Mouse (Mus musculus) gastrocnemius, postnatal 10 days (tissue): ENCODE results near the gene Olfr1278. TPM values are rescaled to one million over a fixed set of nuclear protein-coding genes. Genes with fewer than 3 reads are reported as not detected.
"Not testable (repeated sequence)": the region's sequence is repeated elsewhere in the genome, so short reads cannot be mapped to it uniquely, and the experiment has no call there.

ENCODE experiments used
- DNase-seq: peaks from one replicate; pipeline ENCODE4 v3.0.0; 2021; ENCODE audit warnings: mixed read lengths
- long read RNA-seq, 2 experiments: library from polyadenylated mRNA; stranded (forward); transcript quantifications; one replicate each; pipeline ENCODE4 v2.0.0; 2021
- total RNA-seq, 2 experiments: library from RNA; stranded (reverse); gene quantifications; 2 replicates each; pipeline ENCODE4 v1.2.3; 2021

Olfr1278 gene
- total RNA-seq: not detected
- long read RNA-seq, experiment 1: 0 reads
- long read RNA-seq, experiment 2: 0 reads

DNA sequence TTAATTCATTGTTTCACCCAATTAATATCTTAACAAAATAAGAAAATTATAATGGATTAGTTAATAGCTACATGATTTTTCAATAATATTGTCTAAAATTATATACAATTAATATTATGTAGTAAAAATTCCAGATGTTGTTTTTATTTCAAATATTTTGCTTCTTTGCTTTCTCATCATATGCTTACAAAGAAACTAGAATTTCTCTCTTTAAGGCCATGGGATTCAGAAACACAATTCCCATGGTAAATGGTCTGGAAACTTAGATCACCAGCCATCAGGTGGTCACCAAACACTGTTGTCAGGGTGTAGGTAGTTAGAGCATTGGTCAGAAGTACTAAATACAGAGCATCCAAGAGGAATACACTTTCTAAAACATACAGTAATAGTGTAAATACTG, at the start of gene Olfr1278:
Gene Olfr1278 (plus strand): TSS at position 301 of the 400 bp plus-strand sequence.
- no peak for DNase-seq

DNA sequence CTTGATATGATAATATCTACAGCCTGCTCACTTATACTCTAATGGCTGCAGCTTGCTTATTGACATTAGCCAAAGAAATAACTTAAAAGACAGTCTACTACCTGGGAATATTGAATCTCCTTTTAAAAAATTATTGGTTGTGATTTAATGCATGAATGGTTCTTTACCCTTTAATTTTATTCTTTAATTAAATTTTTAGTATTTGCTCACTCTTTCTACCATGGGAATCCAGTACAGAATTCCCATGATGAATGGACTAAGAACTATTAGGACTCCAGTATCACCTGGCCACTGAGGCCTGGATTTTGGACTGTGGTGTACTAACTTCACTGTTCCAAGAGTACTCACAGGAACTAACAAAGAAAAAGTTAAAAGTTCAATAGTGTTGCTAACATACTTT, 35.7 kb upstream of the Olfr1278 start, which contains the start of gene Olfr1276:
Gene Olfr1276 (plus strand): TSS at position 301 of the 400 bp plus-strand sequence.
- no peak for DNase-seq

DNA sequence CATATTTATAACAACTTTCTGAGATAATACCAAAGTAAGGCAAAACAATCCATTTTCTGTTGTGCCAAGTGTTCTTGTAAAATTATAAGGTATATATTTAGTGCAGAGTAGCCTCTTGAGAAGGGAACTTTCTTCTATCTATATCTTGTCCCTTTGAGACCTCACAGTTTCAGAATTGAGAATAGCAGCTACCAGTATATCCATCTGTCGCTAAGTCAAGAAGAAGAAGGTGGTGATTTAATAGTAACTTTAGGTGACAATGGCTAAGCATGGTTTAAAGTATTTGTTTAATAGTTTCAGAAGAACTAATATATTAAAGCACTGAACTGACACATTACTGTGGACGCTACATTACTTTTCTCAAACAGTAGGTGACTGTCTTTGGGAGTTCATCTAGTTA, 15.9 kb upstream of the Olfr1278 start, which contains the start of gene Olfr1277:
Gene Olfr1277 (minus strand): TSS at position 101 of the 400 bp plus-strand sequence.
- DNase-seq: no peak

DNA sequence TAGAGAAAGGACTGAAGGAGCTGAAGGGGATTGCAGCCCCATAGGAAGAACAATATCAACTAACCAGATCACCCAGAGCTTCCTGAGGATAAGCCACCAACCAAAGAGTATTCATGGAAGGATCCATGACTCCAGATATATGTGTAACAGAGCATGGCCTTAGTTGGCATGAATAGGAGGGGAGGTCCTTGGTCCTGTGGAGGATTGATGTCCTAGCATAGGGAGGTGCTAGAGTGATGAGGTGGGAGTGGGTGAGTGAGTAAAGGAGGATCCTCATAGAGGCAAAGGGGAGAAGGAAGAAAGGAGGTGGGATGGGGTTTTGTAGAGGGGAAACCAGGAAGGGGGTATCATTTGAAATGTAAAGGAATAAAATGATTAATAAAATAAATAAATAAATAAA, 8.6 kb downstream of the Olfr1278 start:
- no peak for DNase-seq

DNA sequence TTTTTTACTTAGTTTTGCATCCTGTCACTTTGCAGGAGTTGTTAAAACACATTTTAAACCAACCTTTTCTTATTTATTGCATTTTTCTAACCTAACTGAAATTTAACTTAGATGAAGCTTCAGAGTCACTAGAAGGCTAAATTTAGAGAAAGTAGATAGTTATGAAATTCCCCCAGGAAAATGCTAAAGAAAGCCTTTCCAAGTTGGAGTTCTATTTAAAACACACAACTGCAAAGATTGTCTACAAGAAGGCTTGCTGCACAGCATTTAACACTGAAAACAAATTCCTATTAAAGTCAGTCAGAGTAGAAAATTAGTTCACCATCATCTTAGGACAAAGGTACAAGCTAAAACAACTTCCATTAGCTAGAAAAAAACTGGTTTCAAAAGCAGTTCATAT, 10.4 kb downstream of the Olfr1278 start, which contains the start of gene Olfr1279:
Gene Olfr1279 (plus strand): TSS at position 262 of the 400 bp plus-strand sequence.
- no peak for DNase-seq

DNA sequence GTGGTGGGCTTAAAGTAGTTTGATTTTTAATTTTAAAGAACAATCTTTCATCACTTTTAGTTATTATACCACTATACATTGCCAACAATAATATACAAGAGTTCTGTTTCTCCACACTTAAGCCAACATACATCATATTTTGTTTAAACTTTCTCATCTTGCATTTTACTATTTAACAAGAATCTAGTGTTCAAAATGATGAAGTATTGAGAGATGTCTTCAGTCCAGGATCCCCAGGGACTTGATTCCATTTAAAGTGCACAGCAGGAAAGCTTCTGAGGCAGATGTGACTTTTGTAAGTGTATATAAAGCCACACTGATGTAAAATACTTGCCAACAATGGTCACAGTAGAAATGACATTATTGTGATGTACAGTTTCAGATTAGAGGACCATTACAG, 23.8 kb downstream of the Olfr1278 start, which contains the start of gene Olfr1280:
Gene Olfr1280 (plus strand): TSS at position 301 of the 400 bp plus-strand sequence.
- DNase-seq: no peak

DNA sequence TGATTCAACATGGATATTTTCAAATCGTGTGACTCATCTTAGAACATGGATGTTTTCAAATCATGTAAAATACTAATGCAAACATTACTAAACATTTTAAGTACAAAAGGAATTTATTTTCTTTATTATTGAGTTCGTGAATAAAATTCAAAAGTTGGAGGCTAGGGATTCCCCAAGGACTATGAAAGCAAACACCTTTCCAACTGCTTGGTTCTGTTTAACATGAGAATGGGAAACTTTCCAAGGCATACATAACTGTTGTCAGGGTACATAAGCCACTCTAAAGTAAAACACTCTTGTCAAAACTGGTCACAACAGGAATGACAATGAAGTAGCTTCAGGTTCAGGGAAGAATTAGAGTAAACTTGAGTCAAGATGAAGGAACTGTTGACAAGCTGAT, 36.3 kb downstream of the Olfr1278 start, which contains the start of gene Olfr1281:
Gene Olfr1281 (plus strand): TSS at position 301 of the 400 bp plus-strand sequence.
- DNase-seq: no peak

DNA sequence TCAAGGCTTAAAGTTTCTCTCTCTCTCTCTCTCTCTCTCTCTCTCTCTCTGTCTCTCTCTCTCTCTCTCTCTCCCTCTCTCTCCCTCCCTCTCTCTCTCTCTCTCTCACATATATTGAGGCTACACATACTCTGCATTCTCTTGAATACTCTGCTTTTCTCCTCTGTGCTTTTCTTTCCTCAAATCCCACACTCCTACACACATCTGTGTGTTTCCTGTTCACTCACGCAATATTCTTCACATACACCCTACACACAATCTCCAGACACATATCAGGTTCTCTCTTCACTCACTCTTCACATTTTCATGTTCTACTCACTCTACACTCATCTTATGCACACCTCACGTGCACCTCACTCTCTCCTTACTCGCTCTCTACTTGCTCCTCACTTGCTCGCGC, 43.8 kb downstream of the Olfr1278 start:
- not testable (repeated sequence) for DNase-seq

DNA sequence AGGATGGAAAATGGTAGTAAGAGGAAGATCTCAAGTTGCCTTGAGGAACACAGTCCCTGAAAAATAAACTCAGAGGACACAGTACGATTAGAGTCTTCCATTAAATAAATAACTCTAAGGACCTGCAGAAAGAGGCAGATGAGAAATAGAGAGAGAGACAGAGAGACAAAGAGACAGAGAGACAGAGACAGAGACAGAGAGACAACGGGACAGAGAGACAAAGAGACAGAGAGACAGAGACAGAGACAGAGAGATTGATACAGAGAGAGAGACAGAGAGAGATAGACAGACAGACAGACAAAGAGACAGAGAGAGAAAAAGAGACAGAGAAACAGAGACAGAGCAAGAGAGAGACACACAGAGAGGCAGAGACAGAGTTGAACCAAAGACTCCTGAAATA, 46.0 kb downstream of the Olfr1278 start, which contains the start of gene Olfr1282:
Gene Olfr1282 (minus strand): TSS at position 101 of the 400 bp plus-strand sequence.
- DNase-seq: no peak

Other genes starting within 250 kb of the Olfr1278 start
- not detected for gene Gm13941, start 184.2 kb upstream of the Olfr1278 start, total RNA-seq
- not detected for gene Gm15130, start 137.2 kb upstream of the Olfr1278 start, total RNA-seq
- gene 4930430A15Rik, start 60.5 kb upstream of the Olfr1278 start, total RNA-seq: not detected
- not detected for gene Olfr1275, start 54.9 kb upstream of the Olfr1278 start, total RNA-seq
- gene Olfr1276, start 35.6 kb upstream of the Olfr1278 start, total RNA-seq: not detected
- not detected for gene Olfr1277, start 16.0 kb upstream of the Olfr1278 start, total RNA-seq
- not detected for gene Olfr1279, start 10.5 kb downstream of the Olfr1278 start, total RNA-seq
- gene Olfr1280, start 23.9 kb downstream of the Olfr1278 start, total RNA-seq: not detected
- gene Olfr1281, start 36.4 kb downstream of the Olfr1278 start, total RNA-seq: not detected
- gene Olfr1282, start 45.9 kb downstream of the Olfr1278 start, total RNA-seq: not detected
- gene Olfr1283, start 76.7 kb downstream of the Olfr1278 start, total RNA-seq: not detected
- gene Olfr1284, start 85.4 kb downstream of the Olfr1278 start, total RNA-seq: not detected
- gene Olfr1286, start 133.0 kb downstream of the Olfr1278 start, total RNA-seq: not detected
- not detected for gene Olfr1287, start 159.0 kb downstream of the Olfr1278 start, total RNA-seq
- gene Olfr1288, start 184.0 kb downstream of the Olfr1278 start, total RNA-seq: not detected
- gene Olfr1289, start 190.7 kb downstream of the Olfr1278 start, total RNA-seq: not detected
- gene Olfr1290, start 203.7 kb downstream of the Olfr1278 start, total RNA-seq: not detected
- gene Olfr1291-ps1, start 207.0 kb downstream of the Olfr1278 start, total RNA-seq: not detected
- not detected for gene Olfr1293-ps, start 235.1 kb downstream of the Olfr1278 start, total RNA-seq